Mouse (Mus musculus): Measurements from ENCODE around the gene Zfp36.
A peak's percentile ranks its signal among the peaks of the same experiment; 100 is the strongest.

- TF ChIP-seq FLI1 (IDR thresholded peaks at IDR 0.05; ENCODE audit: low read length) (0 out of 2 replicates have a peak, but pooled peaks have one; percentile 38), GATA1 (IDR thresholded peaks at IDR 0.05; ENCODE audit: borderline replicate concordance, low read length) (no peak)
Measured at GRCm38 (mm10) chr7:28378769-28379651, 1.0 kb downstream of the Zfp36 start.
